In genomic region chr11:103709982-103710381, GRCm38 (mm10) we compare ENCODE assay signal across 23 mouse cellular contexts. TPM values are rescaled to one million over a fixed set of nuclear protein-coding genes. Genes with fewer than 3 reads are reported as not detected.
DNase-seq lines count a peak whose midpoint lies in the region; ATAC-seq and TF ChIP-seq lines count a peak whose summit lies in the region.
"Had no signal": no experiment of that assay in that cellular context is flagged by ENCODE, and none has a peak within 500 bp of the region (broad histone marks: within the 10 kb centered on the region; RNA-seq: fewer than 3 reads in every experiment).

No protein-coding gene starts in this region.

- no peak overlapping the region for H3K4me3 ChIP-seq in kidney, adult 2 months (ENCODE audit: insufficient read depth, low read depth, low read length)
- H3K4me3 ChIP-seq in kidney, embryonic 15.5 days (replicated peaks): no peak overlapping the region
- no peak overlapping the region for H3K4me3 ChIP-seq in kidney, postnatal 0 days (replicated peaks; ENCODE audit: low read depth, low read length)
- H3K4me3 ChIP-seq: embryonic facial prominence, embryonic 10.5 days; embryonic facial prominence, embryonic 12.5 days; forebrain, embryonic 13.5 days had no signal

- no peaks in the 10 kb centered on the region for H3K9me3 ChIP-seq in kidney, embryonic 15.5 days (replicated peaks)
- no peaks in the 10 kb centered on the region for H3K9me3 ChIP-seq in kidney, postnatal 0 days (replicated peaks; ENCODE audit: low read length)
- H3K9me3 ChIP-seq: embryonic facial prominence, embryonic 10.5 days; embryonic facial prominence, embryonic 12.5 days; forebrain, embryonic 13.5 days; G1E had no signal

- DNase-seq in kidney, adult 11 months: peak; percentile 58
- DNase-seq in kidney, postnatal 14 days: no peak
- DNase-seq in kidney, adult 2 months: peak; percentile 82
- DNase-seq in kidney, postnatal 0 days (ENCODE audit: low spot score): no peak
- DNase-seq in kidney, postnatal 10 days: no peak
- peak; percentile 59 to 66 for DNase-seq in kidney, postnatal 36 days
- DNase-seq: adrenal gland, adult 8-10 months; adrenal gland, postnatal 14 days; adrenal gland, postnatal 36 days; B cell, adult 2 months; cerebellum, adult 11-12 months; cerebellum, adult 2 months; cerebellum, adult 9-10 months; cerebellum, postnatal 10 days; cerebellum, postnatal 25 days had no signal

- no peak for ATAC-seq in kidney, embryonic 15.5 days (replicated peaks; ENCODE audit: low FRiP score)
- ATAC-seq in kidney, postnatal 0 days (replicated peaks; ENCODE audit: low FRiP score, low read depth): no peak
- ATAC-seq: activated CD4-positive, CD25-positive, alpha-beta regulatory T cell, adult 4 months; CD4-positive, CD25-positive, alpha-beta regulatory T cell, adult 4 months; forebrain, embryonic 13.5 days; Patski had no signal

- H3K4me2 ChIP-seq in kidney, embryonic 15.5 days: no peak overlapping the region
- no peak overlapping the region for H3K4me2 ChIP-seq in kidney, postnatal 0 days (ENCODE audit: low read length)
- H3K4me2 ChIP-seq: embryonic facial prominence, embryonic 12.5 days; forebrain, embryonic 13.5 days had no signal

- TF ChIP-seq CTCF in kidney, adult 2 months (conservative IDR thresholded peaks at IDR 0.05; ENCODE audit: insufficient read depth, insufficient read length, low read depth, low read length): no peak
- TF ChIP-seq CTCF in kidney, postnatal 0 days (IDR thresholded peaks at IDR 0.05; ENCODE audit: low read depth): no peak

- H3K27ac ChIP-seq in kidney, adult 2 months (ENCODE audit: insufficient read depth, low read depth, low read length): peak overlapping the region; percentile 49
- no peak overlapping the region for H3K27ac ChIP-seq in kidney, embryonic 15.5 days
- H3K27ac ChIP-seq in kidney, postnatal 0 days: peak overlapping the region; percentile 8; the same call in 1 of the 2 replicates
- H3K27ac ChIP-seq: embryonic facial prominence, embryonic 10.5 days; embryonic facial prominence, embryonic 12.5 days; forebrain, embryonic 13.5 days had no signal

- no peak overlapping the region for H3K9ac ChIP-seq in kidney, embryonic 15.5 days
- H3K9ac ChIP-seq in kidney, postnatal 0 days (ENCODE audit: low read depth, low read length): no peak overlapping the region
- H3K9ac ChIP-seq: embryonic facial prominence, embryonic 12.5 days; forebrain, embryonic 13.5 days had no signal

- no peaks in the 10 kb centered on the region for H3K36me3 ChIP-seq in kidney, adult 2 months (ENCODE audit: control insufficient read depth, insufficient read depth, low read length)
- H3K36me3 ChIP-seq in kidney, embryonic 15.5 days: no peaks in the 10 kb centered on the region
- no peaks in the 10 kb centered on the region for H3K36me3 ChIP-seq in kidney, postnatal 0 days (ENCODE audit: insufficient read depth, low read length)
- H3K36me3 ChIP-seq: embryonic facial prominence, embryonic 10.5 days; embryonic facial prominence, embryonic 12.5 days; G1E had no signal

- 50% methylated on average over 1 of the region's 1 CpGs for WGBS in kidney, adult 2 months
- WGBS in kidney, embryonic 15.5 days: 79% methylated on average over 1 of the region's 1 CpGs
- 63% methylated on average over 1 of the region's 1 CpGs for WGBS in kidney, postnatal 0 days

- peaks cover 37% of the 10 kb centered on the region for H3K4me1 ChIP-seq in kidney, adult 2 months (ENCODE audit: control insufficient read depth, insufficient read depth, low read length)
- peaks cover 11% of the 10 kb centered on the region for H3K4me1 ChIP-seq in kidney, embryonic 15.5 days
- H3K4me1 ChIP-seq in kidney, postnatal 0 days (replicated peaks; ENCODE audit: insufficient read depth, low read length): peaks cover 2% of the 10 kb centered on the region; the same call in 1 of the 2 replicates
- H3K4me1 ChIP-seq: forebrain, embryonic 13.5 days had no signal

- TF ChIP-seq POLR2A in kidney, adult 2 months (IDR thresholded peaks at IDR 0.05; ENCODE audit: low read depth, low read length): no peak

- H3K27me3 ChIP-seq in kidney, adult 2 months (replicated peaks; ENCODE audit: control insufficient read depth, insufficient read depth, low read length): no peaks in the 10 kb centered on the region
- peaks cover 6% of the 10 kb centered on the region; the same call in 1 of the 2 replicates for H3K27me3 ChIP-seq in kidney, embryonic 15.5 days
- no peaks in the 10 kb centered on the region for H3K27me3 ChIP-seq in kidney, postnatal 0 days (ENCODE audit: insufficient read depth, low read length)
- H3K27me3 ChIP-seq: forebrain, embryonic 13.5 days had no signal

RNA-seq across cellular contexts. Expression of gene Gosr2, which starts 12.3 kb away (rescaled TPM):
- polyA plus RNA-seq in kidney, adult 2 months (2012; rRNA removed): 94.2 and 101 TPM in 2 replicates
- polyA plus RNA-seq in kidney, embryonic 15.5 days (2015; fragmentation: Nextera tagmentation; extraction: Ambion mirVana): 80.4 and 83.9 TPM in 2 replicates
- polyA plus RNA-seq in kidney, postnatal 0 days (2015; fragmentation: Nextera tagmentation; extraction: Ambion mirVana): 87.0 and 95.2 TPM in 2 replicates

RNA-seq across cellular contexts. Expression of gene Wnt9b, which starts 39.6 kb away (rescaled TPM):
- polyA plus RNA-seq in kidney, adult 2 months (2012; rRNA removed): 2.7 and 3.5 TPM in 2 replicates
- 7.2 and 7.7 TPM in 2 replicates for polyA plus RNA-seq in kidney, embryonic 15.5 days (2015; fragmentation: Nextera tagmentation; extraction: Ambion mirVana)
- 10.4 and 12.5 TPM in 2 replicates for polyA plus RNA-seq in kidney, postnatal 0 days (2015; fragmentation: Nextera tagmentation; extraction: Ambion mirVana)
- polyA plus RNA-seq: activated CD4-positive, CD25-positive, alpha-beta regulatory T cell, adult 4 months; CD4-positive, CD25-positive, alpha-beta regulatory T cell, adult 4 months; G1E; Patski had no signal

Comparison
In these comparisons a context has a peak if more than half of its experiments do, and no peak if none do; other contexts are left out.
1. DNase-seq: peak in kidney, adult 11 months (single experiment), kidney, adult 2 months (single experiment) and kidney, postnatal 36 days (2 of 2); none in kidney, postnatal 14 days (single experiment), kidney, postnatal 0 days (single experiment) and kidney, postnatal 10 days (single experiment).